Mouse (Mus musculus) layer of hippocampus, adult 2 months (tissue): ENCODE data around the gene Srd5a2. TPM values are rescaled to one million over a fixed set of nuclear protein-coding genes. Genes with fewer than 3 reads are reported as not detected.

Experiments
- DNase-seq, 2 experiments: peaks; one replicate each; pipeline ENCODE4 v3.0.0; 2022; ENCODE audit warnings: low spot score in 2 of 2
- H3K27ac ChIP-seq: fragments of 200-600 bp; 2 replicates; pipeline ENCODE4 v1.8.1; 2022
- H3K4me3 ChIP-seq: fragments of 200-600 bp; 2 replicates; pipeline ENCODE4 v1.8.1; 2022; ENCODE audit warnings: mild to moderate bottlenecking
- CTCF ChIP-seq: fragments of 200-600 bp; conservative IDR thresholded peaks from 2 replicates; pipeline ENCODE4 v1.8.1; 2022; ENCODE audit warnings: antibody characterized with exemption, mild to moderate bottlenecking, moderate library complexity
- total RNA-seq, 2 experiments: library from RNA; stranded (reverse); gene quantifications; 2 replicates each; pipeline ENCODE4 v1.2.3; 2021

Gene Srd5a2
- total RNA-seq, 2 experiments from 2014 or later = not detected

DNA sequence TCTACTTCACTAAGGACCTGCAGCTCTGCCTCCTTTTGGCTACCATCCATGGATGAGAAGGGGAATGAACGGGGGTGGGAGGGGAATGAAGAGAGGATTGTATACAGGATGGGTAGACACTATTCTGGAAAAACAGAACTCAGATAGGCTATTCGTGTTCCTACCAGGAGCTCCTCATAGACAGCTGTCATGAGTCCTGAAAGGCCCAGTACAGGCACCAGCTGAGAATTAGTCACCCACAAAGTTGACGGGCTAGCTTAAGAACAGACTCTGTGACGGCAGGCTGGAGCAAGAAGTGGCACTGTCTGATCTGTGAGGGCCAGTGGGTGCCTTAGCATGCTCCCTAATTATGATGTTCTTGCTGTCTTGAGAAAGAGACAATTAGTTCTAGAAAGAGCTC, 76.4 kb downstream of the Srd5a2 start:
- no peak overlapping the region for H3K27ac ChIP-seq
- H3K4me3 ChIP-seq = no peak overlapping the region
- no peak for TF ChIP-seq CTCF
- DNase-seq = no peak

DNA sequence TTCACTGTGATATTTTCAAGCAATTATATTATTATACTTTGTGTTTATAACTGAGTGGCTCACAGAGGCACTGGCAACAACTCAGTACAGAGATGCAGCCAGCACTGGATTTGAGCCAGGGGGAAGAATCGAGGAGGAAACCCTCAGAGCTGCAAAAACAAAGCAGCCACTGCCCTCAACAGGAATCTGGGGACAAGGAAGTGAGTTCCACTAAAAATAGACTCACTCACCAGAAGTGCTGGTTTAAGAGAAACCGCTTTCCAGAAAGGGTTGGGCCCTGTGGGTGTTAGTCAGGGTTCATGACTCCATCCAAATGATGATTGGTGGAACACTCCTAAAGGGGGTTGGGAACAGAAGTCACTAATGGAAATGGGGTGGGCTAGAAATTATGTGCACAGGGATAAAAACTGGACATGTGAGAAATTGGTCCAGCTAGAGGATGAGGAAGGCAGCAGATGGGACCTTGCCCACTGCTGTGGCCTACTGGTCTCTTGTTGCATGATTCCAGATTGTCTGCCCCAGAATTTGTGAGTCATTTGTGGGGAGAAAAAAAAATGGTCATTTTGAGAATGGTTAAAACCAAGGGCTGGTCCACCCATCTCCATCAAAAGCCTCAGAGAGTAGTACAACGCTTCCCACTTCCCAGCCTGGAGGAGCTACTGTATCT, 77.2 kb downstream of the Srd5a2 start:
- peak overlapping the region; percentile 63 for H3K27ac ChIP-seq
- peak; percentile 21 to 24 for DNase-seq
- TF ChIP-seq CTCF = peak; percentile 9; the same call in 1 of the 2 replicates
- no peak overlapping the region for H3K4me3 ChIP-seq

Other genes with a start within 250 kb of the Srd5a2 start
- gene Ehd3, start 243.8 kb downstream of the Srd5a2 start, total RNA-seq = 100 to 1,000 TPM; 147 to 150 TPM
- 10 to 100 TPM; 18.8 to 20.2 TPM for gene Xdh, start 97.7 kb downstream of the Srd5a2 start, total RNA-seq
- 10 to 100 TPM; 50.5 to 52.3 TPM for gene Memo1, start 247.6 kb upstream of the Srd5a2 start, total RNA-seq